Mouse (Mus musculus): ENCODE measurements around the gene Rapgef2.
A peak's percentile ranks its signal among the peaks of the same experiment; 100 is the strongest.
"Not testable (repeated sequence)": the region's sequence is repeated elsewhere in the genome, so short reads cannot be mapped to it uniquely, and the experiment has no call there.

Rapgef2 gene

DNA sequence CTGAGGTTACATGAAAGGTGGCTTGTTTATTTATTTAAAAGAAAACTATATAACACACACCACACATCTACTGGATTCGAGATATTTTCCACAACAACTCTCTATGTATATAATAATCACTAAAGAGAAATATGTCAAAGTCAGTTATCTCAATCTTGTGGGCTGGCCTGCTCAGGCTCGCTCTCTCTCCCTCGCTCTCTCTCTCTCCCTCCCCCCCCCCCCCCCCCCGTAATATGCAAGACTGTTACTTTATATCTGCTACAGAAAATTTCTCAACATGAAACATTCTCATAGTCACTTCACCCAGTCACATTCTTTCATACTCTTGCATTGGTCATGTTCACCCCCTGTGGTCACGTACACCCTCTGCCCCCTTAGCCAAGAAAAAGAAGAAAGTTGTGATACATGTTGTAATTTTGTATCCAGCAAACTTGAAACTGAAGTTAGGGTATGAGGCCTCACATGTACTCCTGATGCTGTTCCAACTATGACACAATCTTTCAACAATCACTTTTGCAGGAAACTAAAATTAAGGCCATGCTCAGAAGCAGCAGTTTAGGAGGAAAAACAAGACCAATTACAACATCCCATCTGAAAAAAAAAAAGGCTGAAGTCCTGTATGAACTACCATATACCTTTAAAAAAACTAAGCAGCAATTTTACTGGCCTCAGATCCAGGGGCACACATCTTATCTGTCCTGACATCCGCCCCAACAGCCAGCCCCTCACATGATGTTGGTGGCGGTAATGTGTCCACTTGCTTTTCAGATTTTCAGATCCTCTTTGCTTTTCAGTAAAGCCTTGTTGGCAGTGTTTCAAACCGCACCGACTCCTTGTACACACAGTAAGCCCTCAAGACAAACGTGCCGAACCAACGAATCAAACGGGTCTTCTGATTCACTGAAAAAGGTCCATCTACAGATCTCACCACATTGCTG, 52.6 kb downstream of the Rapgef2 start:
- DNase-seq (ENCODE audit: low spot score) = no peak

DNA sequence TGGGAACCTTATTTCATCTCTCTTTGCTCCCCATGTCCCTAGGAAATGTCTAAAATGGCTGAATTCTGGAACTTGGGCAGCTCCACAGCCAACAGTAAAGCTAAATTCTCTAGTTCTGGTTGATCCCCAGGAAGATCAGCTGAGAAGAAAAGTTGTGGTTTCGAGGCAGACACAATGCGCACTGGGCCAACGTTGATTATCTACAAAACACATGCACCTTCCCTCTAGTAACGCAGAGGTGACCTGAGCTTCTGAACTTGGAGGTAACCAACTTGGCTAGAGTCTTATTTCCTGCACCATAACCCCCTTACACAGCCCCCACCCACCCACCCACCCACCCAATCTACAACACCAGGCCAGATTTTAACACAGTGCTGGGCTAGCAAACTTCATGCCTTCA, 55.6 kb downstream of the Rapgef2 start:
- no peak for DNase-seq (ENCODE audit: low spot score)

DNA sequence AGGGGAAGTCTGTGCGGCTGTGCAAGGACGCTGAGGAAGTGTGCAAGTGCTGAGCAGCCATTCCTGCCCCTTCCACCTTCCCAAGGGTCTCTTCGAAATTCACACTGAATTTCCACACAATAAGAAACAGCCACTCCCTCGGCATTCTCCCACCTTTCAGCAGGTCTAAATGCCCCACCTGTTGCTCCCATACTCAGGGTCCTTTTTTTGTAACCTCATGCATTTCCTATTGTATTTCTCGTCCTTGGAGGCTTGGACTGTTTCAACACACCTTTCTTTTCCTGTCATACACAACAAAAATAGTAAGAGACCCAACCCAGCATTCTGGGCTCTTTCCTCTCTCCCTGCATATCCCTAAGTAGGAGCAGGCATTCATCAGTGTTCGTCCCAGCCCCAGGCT, 56.8 kb downstream of the Rapgef2 start:
- no peak for DNase-seq (ENCODE audit: low spot score)

DNA sequence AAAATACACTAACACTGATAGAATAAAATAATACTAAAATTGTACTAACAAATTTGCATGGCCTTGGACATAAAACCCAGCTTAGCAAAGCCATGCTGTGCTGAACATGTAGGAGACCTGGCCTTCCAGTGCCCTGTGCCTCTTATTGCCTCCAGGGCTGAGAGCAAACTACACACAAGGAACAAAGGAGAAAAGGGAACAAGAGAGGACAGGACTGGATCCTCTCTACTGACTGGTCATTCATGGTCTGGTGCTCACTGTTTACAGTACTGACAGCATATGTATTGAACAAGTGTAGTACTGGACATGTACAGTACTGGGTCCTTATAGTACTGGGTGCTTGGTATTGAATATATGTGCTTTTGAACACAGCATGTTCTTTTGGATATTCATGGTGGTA, 58.0 kb downstream of the Rapgef2 start:
- DNase-seq (ENCODE audit: low spot score) = no peak

DNA sequence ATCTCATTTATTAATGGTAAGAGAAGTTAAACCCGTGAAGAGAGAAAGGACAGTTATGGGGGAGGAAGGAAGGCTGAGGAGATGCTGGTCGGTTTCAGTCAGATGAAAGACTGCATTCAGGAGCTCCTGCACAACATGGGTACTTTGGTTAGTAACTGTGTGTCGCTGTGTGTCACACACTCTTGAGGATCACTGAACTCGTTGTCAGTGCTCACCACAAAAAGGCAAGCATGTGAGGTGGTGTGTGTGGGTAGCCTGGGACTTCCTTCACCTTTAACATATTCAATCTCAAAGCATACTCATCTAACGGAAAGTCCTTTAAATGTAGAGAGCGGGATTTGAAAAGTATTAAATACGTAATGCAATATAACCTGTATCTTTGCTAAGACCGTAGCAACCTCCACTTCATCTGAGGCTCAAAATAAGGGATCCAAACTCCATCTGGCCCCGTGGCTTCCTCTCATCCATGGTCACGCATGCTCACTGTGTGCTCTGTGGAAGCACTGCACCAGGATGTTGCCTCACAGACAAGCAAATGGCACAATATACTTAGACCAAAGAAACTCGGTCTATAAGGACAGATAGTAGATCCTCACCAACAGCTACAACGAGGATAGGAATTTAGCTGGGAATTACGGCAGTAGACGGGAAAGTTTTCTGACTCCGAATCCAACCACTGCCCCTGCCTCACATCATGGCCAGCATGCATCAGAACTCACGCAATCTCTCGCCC, 58.8 kb downstream of the Rapgef2 start:
- no peak for DNase-seq (ENCODE audit: low spot score)

DNA sequence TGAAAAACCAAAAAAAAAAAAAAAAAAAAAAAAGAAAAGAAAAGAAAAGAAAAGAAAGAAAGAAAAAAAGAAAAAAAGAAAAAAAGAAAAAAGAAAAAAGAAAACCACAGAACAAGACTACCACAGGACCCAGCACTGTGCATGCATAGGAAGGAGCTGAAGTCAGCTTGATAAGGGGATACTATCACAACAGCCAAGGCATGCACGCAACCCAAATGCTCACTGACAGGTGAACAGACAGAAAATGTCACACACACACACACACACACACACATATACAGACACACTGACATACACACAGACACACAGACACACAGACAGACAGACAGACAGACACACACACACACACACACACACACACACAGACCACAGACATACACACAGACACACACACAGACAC, 59.5 kb downstream of the Rapgef2 start:
- not testable (repeated sequence) for DNase-seq (ENCODE audit: low spot score)

DNA sequence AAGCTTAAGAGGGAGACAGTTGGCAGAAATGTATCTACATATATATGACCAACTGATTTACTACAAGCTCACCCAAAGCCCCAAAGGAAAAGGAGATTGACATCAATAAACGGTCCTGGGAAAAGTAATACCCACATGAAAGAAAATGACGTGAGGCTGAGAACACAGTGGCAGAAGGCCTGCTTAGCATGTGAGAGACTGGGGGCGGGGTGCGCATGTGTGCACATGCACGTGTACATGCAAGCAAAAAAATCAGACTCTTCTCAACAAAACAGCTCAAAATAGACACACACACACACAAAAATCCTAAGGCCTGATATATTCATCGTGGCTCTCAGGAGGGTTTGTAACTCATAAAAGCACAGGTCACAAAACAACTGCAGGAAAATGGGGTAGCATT, 60.4 kb downstream of the Rapgef2 start:
- DNase-seq (ENCODE audit: low spot score) = no peak

DNA sequence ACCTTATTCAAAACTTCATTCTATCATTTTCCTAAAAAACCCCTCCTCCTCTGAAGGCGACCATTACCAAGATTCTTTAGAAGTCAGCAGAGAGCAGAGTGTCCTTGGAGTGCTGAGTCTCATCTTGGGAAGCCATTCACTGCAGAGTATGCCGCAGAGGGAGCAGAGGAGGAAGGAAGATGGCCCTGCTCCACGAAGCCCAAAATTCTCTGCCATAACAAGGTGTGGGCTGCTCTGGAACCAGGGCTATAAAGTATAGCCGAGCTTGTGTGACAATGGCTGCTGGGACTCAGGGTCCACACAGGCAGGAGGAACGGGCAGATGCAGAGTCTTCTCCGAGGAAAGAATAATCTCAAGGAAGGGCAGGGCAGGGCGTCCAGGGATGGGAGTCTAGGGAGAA, 62.0 kb downstream of the Rapgef2 start:
- DNase-seq (ENCODE audit: low spot score) = no peak

DNA sequence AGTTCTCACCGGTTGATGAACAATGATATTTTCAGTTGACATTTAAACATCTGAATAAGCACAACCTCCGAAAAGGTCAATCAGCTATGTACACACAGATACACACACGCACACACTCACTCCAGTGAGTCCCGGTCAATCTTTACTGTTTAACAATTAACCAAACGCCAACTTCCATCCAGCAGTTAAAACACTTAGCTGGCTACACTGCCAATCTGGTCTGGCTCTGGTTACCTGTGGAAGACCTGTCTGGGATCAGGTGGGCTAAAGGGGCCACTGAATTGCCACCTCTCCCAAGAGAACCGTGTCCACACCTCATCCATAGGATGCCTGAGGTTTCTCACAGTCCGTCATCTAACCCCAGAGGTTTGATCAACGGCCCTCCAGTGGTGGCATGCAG, 63.0 kb downstream of the Rapgef2 start:
- no peak for DNase-seq (ENCODE audit: low spot score)

DNA sequence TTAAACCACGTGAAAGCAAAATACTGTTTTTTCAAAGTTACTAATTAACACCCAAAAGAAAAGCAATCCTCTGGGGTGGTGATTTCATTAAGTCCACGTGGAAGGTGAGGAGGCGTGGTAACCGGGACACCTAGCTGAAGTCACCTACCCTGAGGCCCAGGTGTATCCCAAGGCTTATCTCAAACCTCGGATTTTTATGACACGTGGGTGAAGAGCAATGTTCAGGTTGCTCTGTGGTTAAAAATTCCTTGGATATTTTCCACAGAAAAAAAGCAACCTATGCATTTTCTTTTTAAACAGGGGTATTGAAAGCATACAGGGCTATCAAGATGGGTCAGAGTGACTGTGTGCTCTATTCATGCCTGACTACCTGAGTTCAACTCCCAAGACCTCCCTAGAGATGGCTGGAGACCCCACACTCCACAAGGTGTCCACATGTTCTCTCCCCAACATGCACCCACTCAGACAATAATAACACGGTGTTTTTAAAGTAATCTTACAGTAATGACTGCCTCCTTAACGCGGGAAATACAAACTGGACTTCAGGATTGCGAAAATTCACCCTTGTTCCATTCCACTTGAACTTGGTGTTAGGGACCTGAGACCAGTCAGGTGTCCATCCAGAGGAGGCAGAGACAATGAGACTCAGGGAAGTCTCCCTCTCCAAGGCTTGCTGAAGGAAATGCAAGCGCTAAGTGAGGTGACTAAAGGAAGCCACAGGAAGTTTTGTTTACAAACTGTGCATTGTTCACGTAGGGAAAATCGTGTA, 63.9 kb downstream of the Rapgef2 start:
- DNase-seq (ENCODE audit: low spot score) = no peak

DNA sequence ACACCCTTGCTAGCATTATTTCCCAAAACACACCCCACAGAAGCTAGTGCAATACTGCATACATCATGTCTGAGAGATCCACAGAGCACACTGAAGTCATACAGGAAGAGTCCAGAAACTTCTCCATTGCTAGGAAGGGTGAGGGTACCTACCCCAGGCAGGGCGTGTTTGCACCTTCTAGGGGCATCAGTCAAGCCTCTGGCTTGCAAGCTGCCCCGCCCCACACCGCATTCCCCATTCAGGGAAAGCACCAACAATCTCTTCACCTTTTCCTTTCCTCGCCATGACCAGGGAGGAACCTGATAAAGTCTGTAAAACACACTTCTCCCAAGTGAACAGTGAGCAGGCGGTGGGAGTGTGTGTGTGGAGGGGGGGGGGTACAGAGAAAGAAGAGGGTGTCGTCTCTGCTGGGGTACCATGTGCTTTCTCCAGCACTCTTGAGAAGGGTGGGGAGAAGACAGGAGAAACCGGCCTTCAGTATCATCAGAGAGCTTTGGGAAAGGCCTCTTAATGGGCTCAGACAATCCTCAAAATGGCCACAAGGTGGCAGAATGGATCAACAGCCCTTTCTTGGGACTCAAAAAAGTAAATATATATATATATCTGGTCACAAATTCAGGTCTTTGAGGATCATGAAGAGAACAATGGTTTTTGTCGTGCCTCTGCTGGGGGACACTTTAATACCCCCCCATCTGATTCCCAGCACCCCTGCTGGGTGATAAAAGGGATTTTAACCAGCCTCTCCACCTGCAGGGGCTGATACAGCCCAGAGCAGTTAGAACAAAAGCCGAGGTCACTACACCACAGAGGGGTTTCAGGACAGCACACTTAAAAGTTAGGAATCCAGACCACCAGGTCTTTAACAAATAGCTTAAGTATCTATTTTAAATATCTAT, 64.8 kb downstream of the Rapgef2 start:
- peak; percentile 86 for DNase-seq (ENCODE audit: low spot score)

DNA sequence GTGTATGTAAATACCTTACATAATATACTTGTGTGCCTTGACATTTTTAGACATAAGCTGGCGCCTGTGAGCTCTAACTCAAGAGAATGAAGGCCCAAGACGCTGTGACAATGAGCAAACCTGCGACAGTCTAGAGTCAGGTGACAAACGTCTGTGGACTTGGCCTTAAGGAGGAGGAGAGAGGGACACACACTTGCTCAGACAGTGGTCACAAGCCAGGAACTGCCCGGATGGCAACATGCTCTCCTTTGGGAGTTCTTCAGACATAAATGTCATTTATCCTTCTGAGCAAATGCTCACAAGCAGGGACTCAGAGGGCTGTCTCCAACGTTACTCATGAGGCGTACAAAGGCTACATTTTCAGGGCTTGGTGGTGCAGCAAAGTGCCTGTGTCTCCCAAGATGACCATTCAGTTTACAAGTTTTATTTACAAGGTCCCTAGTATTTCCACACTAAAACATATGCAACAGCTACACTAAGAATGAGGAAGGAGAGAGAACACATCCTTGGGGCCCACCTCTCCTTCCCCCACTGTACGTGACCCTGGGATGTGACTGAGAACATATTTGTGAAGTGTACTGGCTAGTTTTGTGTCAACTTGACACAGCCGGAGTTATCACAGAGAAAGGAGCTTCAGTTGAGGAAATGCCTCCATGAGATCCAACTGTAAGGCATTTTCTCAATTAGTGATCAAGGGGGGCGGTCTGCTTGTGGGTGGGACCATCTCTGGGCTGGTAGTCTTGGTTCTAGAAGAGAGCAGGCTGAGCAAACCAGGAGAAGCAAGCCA, 67.0 kb downstream of the Rapgef2 start:
- DNase-seq (ENCODE audit: low spot score) = no peak

DNA sequence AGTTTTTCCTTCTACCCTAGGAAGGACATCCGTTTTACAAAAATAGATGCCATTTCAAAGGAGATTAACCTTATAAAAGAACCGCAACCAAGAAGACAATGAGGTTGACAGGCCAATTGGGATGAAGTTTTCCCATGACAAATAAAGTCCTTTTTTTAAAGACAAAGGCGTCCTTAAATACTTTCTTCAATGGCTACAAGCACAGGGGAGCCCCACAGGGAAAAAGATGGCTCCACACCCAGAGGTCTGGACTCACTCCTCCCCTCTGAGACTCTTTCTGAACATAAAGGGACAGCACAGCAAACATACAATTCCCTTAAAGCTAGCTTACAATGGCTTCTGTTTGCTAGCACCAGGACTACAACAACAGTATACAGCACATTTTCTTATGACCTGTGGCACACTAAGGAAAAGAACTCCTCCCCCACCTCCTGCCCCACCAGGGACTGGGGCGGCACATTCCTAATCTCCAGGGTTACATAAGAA, 67.7 kb downstream of the Rapgef2 start:
- no peak for DNase-seq (ENCODE audit: low spot score)

DNA sequence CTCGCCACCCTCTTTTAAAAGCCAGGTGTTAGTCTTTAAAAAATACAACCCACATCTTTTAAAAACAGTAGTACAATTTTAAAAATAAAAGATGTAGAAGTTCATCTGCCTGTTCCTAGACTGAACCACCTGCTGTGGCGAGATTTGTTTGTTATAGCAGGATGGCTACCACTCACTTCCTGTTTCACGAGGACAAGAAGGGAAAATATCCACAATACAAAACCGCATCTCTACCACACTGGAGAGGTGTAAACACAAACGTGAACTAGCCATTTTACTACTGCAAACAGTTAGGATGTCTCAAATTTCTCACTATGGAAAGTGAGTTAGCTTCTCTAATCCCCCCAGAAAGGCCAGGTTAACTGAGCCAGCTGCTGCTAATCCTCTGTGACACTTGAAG, 76.1 kb downstream of the Rapgef2 start:
- no peak for DNase-seq (ENCODE audit: low spot score)

DNA sequence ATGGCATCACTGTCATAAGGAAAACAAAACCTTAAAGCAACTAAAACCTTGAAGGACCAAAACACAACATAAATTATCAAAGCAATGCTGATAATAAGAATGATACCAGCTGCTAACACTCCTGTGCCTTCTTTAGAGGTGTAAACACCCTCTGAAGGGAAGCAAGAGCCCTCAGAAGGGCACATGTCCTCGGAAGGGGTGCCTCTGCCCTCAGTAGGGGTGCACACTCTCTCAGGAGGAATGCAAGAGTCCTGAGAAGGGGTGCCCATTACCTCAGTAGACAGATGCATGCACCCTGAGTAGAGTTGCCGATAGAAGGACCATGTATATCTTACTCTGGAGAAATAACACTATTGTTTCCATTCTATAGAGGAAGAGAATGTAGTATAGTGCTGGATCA, 79.1 kb downstream of the Rapgef2 start:
- DNase-seq (ENCODE audit: low spot score) = no peak

DNA sequence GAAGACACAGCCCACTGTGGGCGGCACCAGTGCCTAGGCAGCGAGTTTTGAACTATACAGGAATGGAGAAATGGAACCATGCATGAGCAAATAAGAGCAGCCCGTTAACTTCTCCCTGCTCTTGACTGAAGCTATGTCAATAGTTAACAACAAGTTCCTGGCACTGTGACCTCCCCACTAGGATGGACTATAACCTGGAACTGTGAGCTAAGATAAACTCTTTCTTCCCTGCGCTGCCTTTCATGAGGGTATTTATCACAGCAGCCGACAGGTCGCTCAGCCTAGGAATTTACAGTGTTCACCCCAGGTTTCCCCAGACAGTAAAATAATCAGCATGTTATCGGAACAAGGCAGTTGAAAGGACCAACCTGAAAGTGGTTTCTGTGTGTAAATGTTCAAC, 79.8 kb downstream of the Rapgef2 start:
- DNase-seq (ENCODE audit: low spot score) = no peak

DNA sequence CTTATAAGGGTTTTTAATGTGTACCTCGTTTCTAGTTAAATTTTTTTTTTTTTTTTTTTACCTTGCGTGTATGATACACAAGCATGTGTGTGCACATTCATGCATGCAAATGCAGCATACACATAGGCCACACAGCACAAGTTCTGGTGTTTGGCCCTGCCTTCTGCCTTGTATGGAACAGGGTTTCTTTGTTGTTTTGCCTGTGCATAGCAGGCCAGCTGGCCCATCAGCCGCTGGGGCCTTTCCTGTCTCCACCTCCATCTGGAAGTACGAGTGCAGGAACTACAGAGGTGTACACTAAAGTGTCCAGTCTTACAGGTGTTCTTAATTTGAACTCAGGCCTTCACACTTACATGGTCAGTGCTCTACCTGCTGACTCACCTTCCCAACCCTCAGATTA, 80.3 kb downstream of the Rapgef2 start:
- no peak for DNase-seq (ENCODE audit: low spot score)

DNA sequence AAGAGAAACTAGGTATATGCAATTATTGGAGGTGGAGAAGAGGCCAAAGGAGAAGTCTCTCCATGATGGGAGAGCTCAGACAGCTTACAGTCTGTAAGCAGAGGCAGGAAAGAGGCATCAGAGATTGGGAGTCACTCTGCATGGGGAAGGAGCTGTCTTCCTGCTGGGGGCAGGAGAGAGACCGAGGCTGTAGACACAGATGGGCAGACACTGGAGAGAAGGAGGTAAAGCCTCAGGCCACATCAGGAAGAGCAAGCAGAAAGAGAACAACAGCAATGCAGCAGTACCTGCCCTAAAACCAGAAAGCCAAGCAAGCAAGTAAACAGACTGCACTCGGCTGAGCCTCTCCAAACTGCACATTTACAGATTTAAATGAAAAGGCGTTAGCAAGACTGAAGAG, 81.2 kb downstream of the Rapgef2 start:
- no peak for DNase-seq (ENCODE audit: low spot score)

DNA sequence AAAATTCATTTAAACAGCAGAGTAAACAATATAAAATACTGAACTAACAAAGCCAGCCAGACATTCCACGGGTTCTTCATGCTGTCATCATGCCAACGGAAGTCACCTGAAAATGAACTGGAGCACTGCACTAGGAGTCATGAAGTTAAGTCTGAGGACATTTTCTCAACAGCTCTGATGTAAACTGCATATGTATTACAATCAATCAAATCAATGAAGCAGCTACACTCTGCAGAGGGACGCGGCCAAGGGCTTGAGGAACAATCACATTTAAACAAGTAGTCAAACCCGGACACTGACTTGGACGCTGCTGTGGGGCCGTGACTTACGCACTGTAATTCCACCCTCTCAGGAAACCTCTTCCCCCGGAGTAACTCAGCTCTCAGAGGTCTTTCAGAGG, 82.1 kb downstream of the Rapgef2 start:
- no peak for DNase-seq (ENCODE audit: low spot score)

DNA sequence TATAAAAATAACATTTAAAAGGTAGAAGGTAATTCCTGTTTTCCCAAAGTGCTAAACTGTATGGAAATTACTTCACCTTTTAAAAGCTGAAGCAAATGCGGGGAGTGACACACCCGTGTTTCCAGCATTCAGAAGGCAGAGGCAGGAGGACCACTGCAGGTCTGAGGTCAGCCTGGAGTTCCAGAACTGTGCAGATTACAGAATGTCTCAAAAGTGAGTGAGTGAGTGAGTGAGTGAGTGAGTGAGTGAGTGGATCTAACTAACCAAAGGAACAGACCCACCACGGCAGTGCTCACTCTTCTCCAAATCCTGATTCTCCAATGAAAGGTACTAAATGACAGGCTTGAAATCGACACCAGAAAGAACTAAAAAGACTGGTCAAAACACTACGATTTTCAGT, 82.5 kb downstream of the Rapgef2 start:
- DNase-seq (ENCODE audit: low spot score) = no peak

DNA sequence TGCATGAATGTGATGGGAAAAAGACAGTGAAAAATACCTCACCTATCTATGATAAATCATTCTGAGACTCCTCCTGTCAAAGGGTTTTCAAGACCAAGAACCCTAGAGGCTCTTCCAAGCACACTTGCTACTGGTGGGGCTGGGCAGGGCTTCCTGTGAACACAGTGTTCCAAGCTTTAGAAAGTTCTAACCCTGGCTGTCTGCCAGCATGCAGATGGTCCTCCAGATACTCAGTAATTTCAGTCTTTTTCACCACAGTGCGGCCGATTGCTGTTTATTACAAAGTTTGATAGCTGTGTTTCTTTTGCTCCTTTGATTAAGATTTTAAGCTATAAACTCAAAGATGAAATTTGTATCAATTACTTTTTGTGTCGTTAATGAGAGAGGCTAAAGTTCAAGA, 83.1 kb downstream of the Rapgef2 start:
- no peak for DNase-seq (ENCODE audit: low spot score)

Data from embryo, embryonic 10.5 days (tissue).